Mouse (Mus musculus) neural tube, embryonic 12.5 days (tissue): ENCODE measurements around the gene Cdc5l. TPM values are rescaled to one million over a fixed set of nuclear protein-coding genes. Genes with fewer than 3 reads are reported as not detected.

ENCODE experiments used
- ATAC-seq: fragments of 200-750 bp; cut with Nextera tagmentation; 2 replicates; pipeline ENCODE4 v1.8.0; 2017; ENCODE audit warnings: low read depth, mild to moderate bottlenecking, moderate TSS enrichment, moderate library complexity; ENCODE audit not compliant: low FRiP score
- H3K27ac ChIP-seq: fragments of 300-500 bp; sonication (generic); 2 replicates; pipeline ENCODE4 v1.5.1; 2016
- H3K27me3 ChIP-seq: fragments of 300-500 bp; sonication (generic); replicated peaks from 2 replicates; pipeline ENCODE4 v1.6.1; 2016; ENCODE audit warnings: mild to moderate bottlenecking
- H3K36me3 ChIP-seq: fragments of 300-500 bp; sonication (generic); 2 replicates; pipeline ENCODE4 v1.6.1; 2016; ENCODE audit warnings: mild to moderate bottlenecking
- H3K4me1 ChIP-seq: fragments of 300-500 bp; sonication (generic); 2 replicates; pipeline ENCODE4 v1.6.1; 2016
- H3K4me2 ChIP-seq: fragments of 300-500 bp; sonication (generic); replicated peaks from 2 replicates; pipeline ENCODE4 v1.6.1; 2016; ENCODE audit warnings: mild to moderate bottlenecking
- H3K4me3 ChIP-seq: fragments of 300-500 bp; sonication (generic); 2 replicates; pipeline ENCODE4 v1.5.1; 2016
- H3K9ac ChIP-seq: fragments of 300-500 bp; sonication (generic); 2 replicates; pipeline ENCODE4 v1.6.1; 2016; ENCODE audit warnings: mild to moderate bottlenecking
- H3K9me3 ChIP-seq: fragments of 300-500 bp; sonication (generic); 2 replicates; pipeline ENCODE4 v1.6.1; 2016; ENCODE audit warnings: mild to moderate bottlenecking
- WGBS: fragments of 180-500 bp; shearing (Covaris S2); methylation state at CpG from one replicate; pipeline ENCODE4 v1.1.7; 2016; 5-methylcytosine and 5-hydroxymethylcytosine counted together
- polyA plus RNA-seq: library from polyadenylated mRNA; unstranded; fragments of >200 nt; fragmentation: Nextera tagmentation; extraction: Ambion mirVana; gene quantifications from 2 replicates; pipeline ENCODE4 v1.2.1, GENCODE M21; 2016

The Cdc5l gene
- polyA plus RNA-seq, 1 experiment from 2014 or later, result 71.8 TPM

GRCm38 (mm10) chr17:45393765-45394164 lies 39.8 kb downstream of the Cdc5l start:
- Histone ChIP-seq H3K27ac (no peak overlapping the region), H3K4me3 (no peak overlapping the region), H3K27me3 (no peaks in the 10 kb centered on the region), H3K4me1 (no peaks in the 10 kb centered on the region), H3K36me3 (peaks cover 35% of the 10 kb centered on the region), H3K9ac (no peak overlapping the region), H3K9me3 (no peaks in the 10 kb centered on the region), H3K4me2 (no peak overlapping the region)
- no peak for ATAC-seq
- 85% methylated on average over 3 of the region's 3 CpGs for WGBS

- no peak overlapping the region for H3K4me3 ChIP-seq
- no peaks in the 10 kb centered on the region for H3K4me1 ChIP-seq
- H3K36me3 ChIP-seq, result peaks cover 41% of the 10 kb centered on the region
- H3K9ac ChIP-seq, result no peak overlapping the region
- no peak overlapping the region for H3K4me2 ChIP-seq
- H3K9me3 ChIP-seq, result no peaks in the 10 kb centered on the region
- 97% methylated on average over 5 of the region's 5 CpGs for WGBS
- no peak overlapping the region for H3K27ac ChIP-seq
- ATAC-seq, result no peak
- no peaks in the 10 kb centered on the region for H3K27me3 ChIP-seq
Measured at GRCm38 (mm10) chr17:45389896-45390295, 43.6 kb downstream of the Cdc5l start.

GRCm38 (mm10) chr17:45386986-45387385 lies 46.6 kb downstream of the Cdc5l start:
- Histone ChIP-seq H3K4me2 (no peak overlapping the region), H3K27me3 (no peaks in the 10 kb centered on the region), H3K4me1 (no peaks in the 10 kb centered on the region), H3K9me3 (no peaks in the 10 kb centered on the region), H3K27ac (no peak overlapping the region), H3K4me3 (no peak overlapping the region), H3K9ac (no peak overlapping the region), H3K36me3 (peaks cover 35% of the 10 kb centered on the region)
- ATAC-seq, result no peak
- 89% methylated on average over 7 of the region's 7 CpGs for WGBS

- no peaks in the 10 kb centered on the region for H3K27me3 ChIP-seq
- no peaks in the 10 kb centered on the region for H3K9me3 ChIP-seq
- WGBS, result 66% methylated on average over 3 of the region's 3 CpGs
- ATAC-seq, result no peak
- H3K4me2 ChIP-seq, result no peak overlapping the region
- peaks cover 6% of the 10 kb centered on the region; the same call in 1 of the 2 replicates for H3K36me3 ChIP-seq
- no peak overlapping the region for H3K27ac ChIP-seq
- H3K4me1 ChIP-seq, result no peaks in the 10 kb centered on the region
- H3K9ac ChIP-seq, result no peak overlapping the region
- H3K4me3 ChIP-seq, result no peak overlapping the region
Measured at GRCm38 (mm10) chr17:45383305-45383704, 50.2 kb downstream of the Cdc5l start.

- Histone ChIP-seq H3K9ac (no peak overlapping the region), H3K4me2 (no peak overlapping the region), H3K4me1 (no peaks in the 10 kb centered on the region), H3K27ac (no peak overlapping the region), H3K27me3 (0 out of 2 replicates have a peak, but pooled peaks cover 3% of the 10 kb centered on the region), H3K36me3 (no peaks in the 10 kb centered on the region; the same call in 1 of the 2 replicates), H3K4me3 (no peak overlapping the region), H3K9me3 (no peaks in the 10 kb centered on the region)
- WGBS, result 93% methylated on average over 9 of the region's 9 CpGs
- no peak for ATAC-seq
Measured at GRCm38 (mm10) chr17:45379271-45379784, 54.2 kb downstream of the Cdc5l start.

- H3K4me3 ChIP-seq, result no peak overlapping the region
- no peak overlapping the region for H3K4me2 ChIP-seq
- H3K4me1 ChIP-seq, result no peaks in the 10 kb centered on the region
- WGBS, result 41% methylated on average over 5 of the region's 5 CpGs
- H3K36me3 ChIP-seq, result no peaks in the 10 kb centered on the region
- peaks cover 8% of the 10 kb centered on the region; the same call in 1 of the 2 replicates for H3K27me3 ChIP-seq
- no peak for ATAC-seq
- no peak overlapping the region for H3K9ac ChIP-seq
- no peaks in the 10 kb centered on the region for H3K9me3 ChIP-seq
- H3K27ac ChIP-seq, result no peak overlapping the region
Measured at GRCm38 (mm10) chr17:45377323-45377722, 56.2 kb downstream of the Cdc5l start.

- ATAC-seq, result peak; percentile 81
- Histone ChIP-seq H3K4me3 (no peak overlapping the region), H3K27me3 (peaks cover 8% of the 10 kb centered on the region; the same call in 1 of the 2 replicates), H3K4me2 (0 out of 2 replicates have a peak overlapping the region, but pooled peaks have one; percentile 26), H3K4me1 (peaks cover 9% of the 10 kb centered on the region; the same call in 1 of the 2 replicates), H3K9ac (no peak overlapping the region), H3K27ac (no peak overlapping the region), H3K9me3 (no peaks in the 10 kb centered on the region), H3K36me3 (no peaks in the 10 kb centered on the region)
- WGBS, result 29% methylated on average over 13 of the region's 13 CpGs
Measured at GRCm38 (mm10) chr17:45373987-45374608, 59.4 kb downstream of the Cdc5l start.

GRCm38 (mm10) chr17:45371042-45371441 lies 62.5 kb downstream of the Cdc5l start:
- Histone ChIP-seq H3K27me3 (peaks cover 8% of the 10 kb centered on the region; the same call in 1 of the 2 replicates), H3K9ac (no peak overlapping the region), H3K4me3 (no peak overlapping the region), H3K9me3 (no peaks in the 10 kb centered on the region), H3K4me1 (peaks cover 9% of the 10 kb centered on the region; the same call in 1 of the 2 replicates), H3K27ac (no peak overlapping the region), H3K4me2 (no peak overlapping the region), H3K36me3 (no peaks in the 10 kb centered on the region)
- 30% methylated on average over 9 of the region's 9 CpGs for WGBS
- 0 out of 2 replicates have a peak, but pooled peaks have one; percentile 22 for ATAC-seq

GRCm38 (mm10) chr17:45370535-45370934 lies 63.0 kb downstream of the Cdc5l start:
- WGBS, result 26% methylated on average over 5 of the region's 5 CpGs
- Histone ChIP-seq H3K4me1 (peaks cover 9% of the 10 kb centered on the region; the same call in 1 of the 2 replicates), H3K27me3 (peaks cover 5% of the 10 kb centered on the region; the same call in 1 of the 2 replicates), H3K4me2 (no peak overlapping the region), H3K36me3 (no peaks in the 10 kb centered on the region), H3K27ac (no peak overlapping the region), H3K9ac (no peak overlapping the region), H3K9me3 (no peaks in the 10 kb centered on the region), H3K4me3 (no peak overlapping the region)
- peak; percentile 30 for ATAC-seq

GRCm38 (mm10) chr17:45364871-45365270 lies 68.7 kb downstream of the Cdc5l start:
- ATAC-seq, result no peak
- no peaks in the 10 kb centered on the region for H3K9me3 ChIP-seq
- whole genome bisulfite sequencing, result 66% methylated on average over 7 of the region's 7 CpGs

GRCm38 (mm10) chr17:45360950-45361349 lies 72.6 kb downstream of the Cdc5l start:
- Histone ChIP-seq H3K27me3 (no peaks in the 10 kb centered on the region), H3K27ac (no peak overlapping the region), H3K4me3 (no peak overlapping the region), H3K9ac (no peak overlapping the region), H3K9me3 (no peaks in the 10 kb centered on the region), H3K36me3 (no peaks in the 10 kb centered on the region), H3K4me1 (no peaks in the 10 kb centered on the region), H3K4me2 (no peak overlapping the region)
- WGBS, result 89% methylated on average over 3 of the region's 3 CpGs
- ATAC-seq, result no peak

More at GRCm38 (mm10) chr17:45364871-45365270, 68.7 kb downstream of the Cdc5l start:
- Histone ChIP-seq H3K27ac (no peak overlapping the region), H3K4me2 (no peak overlapping the region), H3K27me3 (no peaks in the 10 kb centered on the region), H3K4me3 (no peak overlapping the region), H3K4me1 (no peaks in the 10 kb centered on the region), H3K9ac (no peak overlapping the region), H3K36me3 (no peaks in the 10 kb centered on the region)

- no peak for ATAC-seq
- no peak overlapping the region for H3K9ac ChIP-seq
- H3K36me3 ChIP-seq, result no peaks in the 10 kb centered on the region
- no peak overlapping the region for H3K4me2 ChIP-seq
- no peaks in the 10 kb centered on the region for H3K27me3 ChIP-seq
- no peak overlapping the region for H3K27ac ChIP-seq
- 40% methylated on average over 5 of the region's 5 CpGs for WGBS
- H3K4me3 ChIP-seq, result no peak overlapping the region
- no peaks in the 10 kb centered on the region for H3K4me1 ChIP-seq
- H3K9me3 ChIP-seq, result no peaks in the 10 kb centered on the region
Measured at GRCm38 (mm10) chr17:45359443-45359842, 74.1 kb downstream of the Cdc5l start.

- 89% methylated on average over 9 of the region's 9 CpGs for WGBS
- no peaks in the 10 kb centered on the region for H3K4me1 ChIP-seq
- H3K9me3 ChIP-seq, result no peaks in the 10 kb centered on the region
- H3K27me3 ChIP-seq, result no peaks in the 10 kb centered on the region
- no peak overlapping the region for H3K4me2 ChIP-seq
- no peak overlapping the region for H3K27ac ChIP-seq
- H3K4me3 ChIP-seq, result no peak overlapping the region
- H3K9ac ChIP-seq, result no peak overlapping the region
- no peak for ATAC-seq
- H3K36me3 ChIP-seq, result no peaks in the 10 kb centered on the region
Measured at GRCm38 (mm10) chr17:45356431-45356830, 77.1 kb downstream of the Cdc5l start.
